19 mouse cellular contexts compared by ENCODE assay signal in genomic region chr3:26637402-26637801, GRCm38 (mm10). TPM values are rescaled to one million over a fixed set of nuclear protein-coding genes. Genes with fewer than 3 reads are reported as not detected.
A peak's percentile ranks its signal among the peaks of the same experiment; 100 is the strongest.
DNase-seq lines count a peak whose midpoint lies in the region; TF ChIP-seq lines count a peak whose summit lies in the region.
"Had no signal": no experiment of that assay in that cellular context is flagged by ENCODE, and none has a peak within 500 bp of the region (broad histone marks: within the 10 kb centered on the region; RNA-seq: fewer than 3 reads in every experiment).

Gene Spata16 (plus strand): TSS chr3:26637620.

- H3K27ac ChIP-seq in ES-E14 (ENCODE audit: insufficient read depth, low read depth, low read length, poor library complexity, severe bottlenecking): no peak within 1 kb of the TSS
- H3K27ac ChIP-seq: embryonic facial prominence, embryonic 10.5 days; embryonic facial prominence, embryonic 12.5 days had no signal

- intact Hi-C loops in left cerebral cortex, postnatal 10 days (cut with DNase I): no loop called here

- no peaks in the 10 kb centered on the region for H3K4me1 ChIP-seq in ES-E14 (ENCODE audit: control insufficient read depth in 2 of 2, insufficient read depth in 2 of 2, low read length in 2 of 2, poor library complexity in 1 of 2)
- H3K4me1 ChIP-seq: embryonic facial prominence, embryonic 12.5 days had no signal

- DNase-seq in ES-CJ7 (ENCODE audit: low read depth, low spot score) (peak; percentile 6), ES-E14 (ENCODE audit: low read depth, low spot score) (no peak), ZHBTc4 (ENCODE audit: low read depth, low spot score) (peak; percentile 38)
- no peak for DNase-seq in left cerebral cortex, postnatal 10 days (ENCODE audit: extremely low spot score in 1 of 2, low spot score in 2 of 2)
- DNase-seq in layer of hippocampus, adult 9-10 months (ENCODE audit: low spot score): no peak
- DNase-seq: adrenal gland, adult 2 months; adrenal gland, postnatal 14 days; adrenal gland, postnatal 36 days; cerebellum, adult 11-12 months; cerebellum, adult 2 months; cerebellum, adult 9-10 months; cerebellum, postnatal 10 days; cerebellum, postnatal 25 days; forebrain, postnatal 0 days had no signal

- H3K4me3 ChIP-seq in ES-E14 (ENCODE audit: insufficient read depth in 1 of 2, low read depth in 1 of 2, low read length in 2 of 2, poor library complexity in 1 of 2, severe bottlenecking in 1 of 2): no peak within 1 kb of the TSS
- H3K4me3 ChIP-seq: embryonic facial prominence, embryonic 10.5 days; embryonic facial prominence, embryonic 12.5 days; forebrain, embryonic 13.5 days; forebrain, embryonic 15.5 days had no signal

- H3K9ac ChIP-seq in ES-E14 (ENCODE audit: insufficient read depth, low read depth, low read length, poor library complexity, severe bottlenecking): no peak within 1 kb of the TSS
- H3K9ac ChIP-seq: embryonic facial prominence, embryonic 12.5 days; forebrain, embryonic 13.5 days; forebrain, embryonic 15.5 days; forebrain, postnatal 0 days had no signal

- H3K9me3 ChIP-seq in ES-E14 (ENCODE audit: control insufficient read depth, insufficient read depth, low read depth, low read length): no peaks in the 10 kb centered on the region
- H3K9me3 ChIP-seq: embryonic facial prominence, embryonic 10.5 days; embryonic facial prominence, embryonic 12.5 days; forebrain, embryonic 13.5 days; forebrain, embryonic 15.5 days had no signal

- H3K36me3 ChIP-seq in ES-E14 (ENCODE audit: control insufficient read depth, insufficient read depth, low read length, poor library complexity, severe bottlenecking): no peaks in the 10 kb centered on the region
- H3K36me3 ChIP-seq: embryonic facial prominence, embryonic 10.5 days; embryonic facial prominence, embryonic 12.5 days; forebrain, embryonic 15.5 days had no signal

- in situ Hi-C loops in ES-E14 (cut with MboI; ENCODE audit: low sequenced_read_pairs in 2 of 2, unreplicated experiment in 2 of 2): no loop called here

TF ChIP-seq in ES-E14, 5 proteins besides CTCF, POLR2A, EP300 and RAD21:
- peak; percentile 92 for TF ChIP-seq ZNF384 (IDR thresholded peaks at IDR 0.05; ENCODE audit: low read depth, low read length)
- no peak for TF ChIP-seq HCFC1 (IDR thresholded peaks at IDR 0.05; ENCODE audit: borderline replicate concordance, insufficient read depth, low read length)

RNA-seq across cellular contexts. Expression of gene Spata16, which starts in this region (rescaled TPM):
- total RNA-seq in ES-E14 (2012; rRNA removed): not detected in 2 replicates
- total RNA-seq in left cerebral cortex, postnatal 10 days (2021): under 1 TPM in 1 of 2 experiments, not detected in 1; 0.22 TPM
- total RNA-seq: adrenal gland, adult 2 months; adrenal gland, postnatal 14 days; adrenal gland, postnatal 36 days; forebrain, postnatal 0 days; MEL had no signal

Comparison
In these comparisons a context has a peak if more than half of its experiments do, and no peak if none do; other contexts are left out.
1. DNase-seq: peak in ES-CJ7 (single experiment) and ZHBTc4 (single experiment); none in ES-E14 (single experiment), left cerebral cortex, postnatal 10 days (0 of 2) and layer of hippocampus, adult 9-10 months (single experiment).